Mouse (Mus musculus) thymus, adult 2 months (tissue): ENCODE results near the gene Myo1g.

Source experiments
- CTCF ChIP-seq: fragments of 200-500 bp; IDR thresholded peaks from 2 replicates; pipeline ENCODE4 v1.5.1; 2012; ENCODE audit warnings: mild to moderate bottlenecking, control low read depth, low read length, moderate library complexity, borderline replicate concordance; ENCODE audit not compliant: control insufficient read depth, poor library complexity, insufficient read depth; ENCODE audit errors: extremely low read depth
- POLR2A ChIP-seq: fragments of 200-500 bp; IDR thresholded peaks from 2 replicates; pipeline ENCODE4 v1.6.1; 2012; ENCODE audit warnings: mild to moderate bottlenecking, low read length, control low read depth, moderate library complexity; ENCODE audit not compliant: control insufficient read depth, poor library complexity, insufficient read depth; ENCODE audit errors: extremely low read depth

DNA sequence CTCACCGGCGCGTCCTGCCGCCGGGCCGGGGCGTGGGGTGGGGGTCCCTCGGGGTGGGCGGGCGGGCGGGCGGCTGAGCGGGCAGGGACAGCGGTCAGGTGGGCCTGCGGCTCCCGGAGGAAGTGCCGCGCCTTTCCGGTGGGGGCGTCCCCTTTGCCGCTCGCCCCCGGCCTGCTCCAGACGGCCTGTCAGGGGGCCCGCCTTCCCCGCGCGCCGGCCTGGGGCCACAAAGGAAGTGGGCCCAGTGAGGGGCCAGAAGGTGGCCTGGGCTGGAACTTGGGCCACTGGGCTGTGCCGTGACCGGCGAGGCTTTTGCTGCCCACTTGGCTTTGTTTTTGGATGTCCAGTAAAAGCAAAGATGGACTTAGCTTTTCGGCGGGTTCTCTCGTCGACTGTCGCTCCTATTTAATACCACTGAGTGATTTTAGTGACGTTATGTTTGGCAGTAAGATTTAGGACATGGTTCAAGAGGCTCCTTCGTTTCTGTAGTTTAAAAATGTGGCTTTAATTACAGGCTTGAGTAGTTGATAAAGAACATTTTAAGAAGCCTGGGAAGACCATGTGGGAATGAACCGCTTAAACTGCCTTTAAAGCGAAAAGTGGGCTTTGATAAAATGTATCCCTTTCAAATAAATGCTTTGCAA is 26.4 kb upstream of the Myo1g start:
- TF ChIP-seq CTCF (no peak), POLR2A (no peak)
